Mouse (Mus musculus) lung, adult 2 months (tissue): ENCODE results near the gene Atg7.

Experiments
- CTCF ChIP-seq: fragments of 200-500 bp; IDR thresholded peaks from 2 replicates; pipeline ENCODE4 v1.5.1; 2011; ENCODE audit warnings: mild to moderate bottlenecking, low read length, control low read depth; ENCODE audit not compliant: insufficient read depth
- POLR2A ChIP-seq: fragments of 200-500 bp; IDR thresholded peaks from 2 replicates; pipeline ENCODE4 v1.6.1; 2011; ENCODE audit warnings: low read depth, mild to moderate bottlenecking, control low read depth, low read length, borderline replicate concordance; ENCODE audit errors: extremely low read depth

DNA sequence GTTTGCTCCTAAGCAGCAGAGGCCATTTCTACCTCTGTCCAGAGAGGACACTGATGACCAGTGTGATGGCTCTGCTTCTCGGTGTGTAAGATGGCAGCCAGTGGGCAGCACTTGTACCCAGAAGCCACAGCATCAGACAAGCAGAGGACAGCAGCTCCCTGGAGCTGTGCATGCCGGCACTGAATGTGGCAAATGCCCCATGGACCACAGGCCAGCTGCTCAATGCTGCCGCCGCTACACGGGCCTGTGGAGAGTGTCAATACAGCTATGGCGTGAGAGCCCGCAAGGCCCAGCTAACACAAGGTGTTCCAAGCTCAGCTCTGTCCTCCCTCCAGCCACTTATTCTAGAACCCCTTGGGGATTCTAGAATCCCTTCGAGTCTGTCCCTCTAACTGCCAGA is 221.5 kb downstream of the Atg7 start:
- TF ChIP-seq POLR2A = no peak
- TF ChIP-seq CTCF = no peak
